In the genomic region with DNA sequence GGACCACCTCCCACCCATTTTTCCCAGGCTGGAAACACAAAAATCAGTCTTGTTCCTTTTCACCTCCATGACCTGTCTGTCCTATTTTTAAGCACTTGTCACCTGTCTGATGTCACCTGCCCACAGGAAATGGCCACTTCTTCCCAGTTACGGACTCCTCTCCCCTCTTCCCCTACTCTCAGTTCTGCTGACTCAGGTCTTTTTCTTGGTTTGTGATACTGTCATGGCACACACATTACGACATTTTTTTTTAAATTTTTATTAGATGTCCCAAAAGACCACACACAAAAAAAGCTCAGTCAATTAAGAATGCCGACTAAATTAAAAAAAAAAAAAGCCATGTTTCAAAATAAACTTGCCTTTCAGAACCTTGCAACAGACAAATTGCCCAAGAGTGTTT, we compare ENCODE assay signal across 21 mouse cellular contexts. TPM values are rescaled to one million over a fixed set of nuclear protein-coding genes. Genes with fewer than 3 reads are reported as not detected.
DNase-seq lines count a peak whose midpoint lies in the region; ATAC-seq and TF ChIP-seq lines count a peak whose summit lies in the region.
"Had no signal": no experiment of that assay in that cellular context is flagged by ENCODE, and none has a peak within 500 bp of the region (broad histone marks: within the 10 kb centered on the region; RNA-seq: fewer than 3 reads in every experiment).

No protein-coding gene starts in this region.

- no peak overlapping the region for H3K4me3 ChIP-seq in hindbrain, embryonic 13.5 days
- no peak overlapping the region for H3K4me3 ChIP-seq in hindbrain, embryonic 14.5 days (replicated peaks; ENCODE audit: low read length)
- no peak overlapping the region for H3K4me3 ChIP-seq in layer of hippocampus, adult 2 months
- H3K4me3 ChIP-seq in MEL (ENCODE audit: control insufficient read depth in 1 of 2, insufficient read depth in 1 of 2, low read depth in 2 of 2, low read length in 2 of 2), result no peak overlapping the region

- 75% methylated on average over 3 of the region's 3 CpGs for WGBS in hindbrain, embryonic 13.5 days
- 70% methylated on average over 3 of the region's 3 CpGs for WGBS in hindbrain, embryonic 14.5 days

- TF ChIP-seq EP300 in MEL (IDR thresholded peaks at IDR 0.05; ENCODE audit: low read depth in 1 of 2, low read length in 2 of 2), result no peak

- no peak for ATAC-seq in hindbrain, embryonic 13.5 days (ENCODE audit: low FRiP score)
- ATAC-seq in hindbrain, embryonic 14.5 days (ENCODE audit: low FRiP score), result no peak
- ATAC-seq in megakaryocyte, adult 5-6 weeks (ENCODE audit: poor library complexity, severe bottlenecking), result peak; percentile 36
- ATAC-seq: activated CD4-positive, CD25-positive, alpha-beta regulatory T cell, adult 4 months; forebrain, embryonic 16.5 days; inflammation-experienced regulatory T-cells, adult 6 months; Patski had no signal

- no peaks in the 10 kb centered on the region for H3K79me2 ChIP-seq in MEL (ENCODE audit: control insufficient read depth, insufficient read depth, low read length, poor library complexity)

- no peak overlapping the region for H3K27ac ChIP-seq in hindbrain, embryonic 13.5 days
- H3K27ac ChIP-seq in hindbrain, embryonic 14.5 days, result no peak overlapping the region
- H3K27ac ChIP-seq in layer of hippocampus, adult 2 months, result peak overlapping the region; percentile 73
- no peak overlapping the region for H3K27ac ChIP-seq in MEL (ENCODE audit: control insufficient read depth, low read depth, low read length)
- H3K27ac ChIP-seq: embryonic facial prominence, embryonic 13.5 days had no signal

- peaks cover 8% of the 10 kb centered on the region; the same call in 1 of the 2 replicates for H3K4me1 ChIP-seq in hindbrain, embryonic 13.5 days (replicated peaks)
- no peaks in the 10 kb centered on the region for H3K4me1 ChIP-seq in hindbrain, embryonic 14.5 days (replicated peaks; ENCODE audit: control insufficient read depth, insufficient read depth, low read length)
- H3K4me1 ChIP-seq in MEL (ENCODE audit: control insufficient read depth in 1 of 2, insufficient read depth in 2 of 2, low read length in 2 of 2), result peaks cover 0 to 8% of the 10 kb centered on the region in 2 experiments; a peak in 1 of 4 replicates

- no peaks in the 10 kb centered on the region for H3K36me3 ChIP-seq in hindbrain, embryonic 13.5 days
- no peaks in the 10 kb centered on the region for H3K36me3 ChIP-seq in hindbrain, embryonic 14.5 days (replicated peaks; ENCODE audit: control insufficient read depth, insufficient read depth)
- H3K36me3 ChIP-seq in MEL (ENCODE audit: control insufficient read depth in 1 of 2, insufficient read depth in 2 of 2, low read length in 2 of 2), result peaks cover 0 to 2% of the 10 kb centered on the region in 2 experiments; a peak in 1 of 4 replicates
- H3K36me3 ChIP-seq: embryonic facial prominence, embryonic 13.5 days; heart, embryonic 12.5 days had no signal

- no peak for TF ChIP-seq POLR2A in MEL (IDR thresholded peaks at IDR 0.05; ENCODE audit: control insufficient read depth in 1 of 2, insufficient read depth in 1 of 2, low read depth in 1 of 2, low read length in 2 of 2, poor library complexity in 1 of 2)

- peaks cover 19% of the 10 kb centered on the region for H3K27me3 ChIP-seq in hindbrain, embryonic 13.5 days
- H3K27me3 ChIP-seq in hindbrain, embryonic 14.5 days (ENCODE audit: control insufficient read depth, insufficient read depth, low read length), result peaks cover 21% of the 10 kb centered on the region
- peaks cover 0 to 2% of the 10 kb centered on the region in 2 experiments; a peak in 1 of 4 replicates for H3K27me3 ChIP-seq in MEL (ENCODE audit: control insufficient read depth in 1 of 2, insufficient read depth in 2 of 2, low read length in 2 of 2)
- H3K27me3 ChIP-seq: Patski had no signal

- no peak overlapping the region for H3K9ac ChIP-seq in hindbrain, embryonic 13.5 days
- H3K9ac ChIP-seq in hindbrain, embryonic 14.5 days, result no peak overlapping the region
- H3K9ac ChIP-seq in MEL (ENCODE audit: control insufficient read depth, low read depth, low read length, poor library complexity, severe bottlenecking), result no peak overlapping the region
- H3K9ac ChIP-seq: embryonic facial prominence, embryonic 13.5 days; heart, embryonic 12.5 days had no signal

- no peak for TF ChIP-seq CTCF in layer of hippocampus, adult 2 months (conservative IDR thresholded peaks at IDR 0.05)
- TF ChIP-seq CTCF in MEL (IDR thresholded peaks at IDR 0.05 in 2 of 3, conservative IDR thresholded peaks at IDR 0.05 in 1 of 3; ENCODE audit: control insufficient read depth in 1 of 3, insufficient read depth in 1 of 3, low read depth in 2 of 3, low read length in 3 of 3, poor library complexity in 1 of 3, severe bottlenecking in 1 of 3), result no peak

- H3K4me2 ChIP-seq in hindbrain, embryonic 13.5 days, result peak overlapping the region; percentile 34; the same call in 1 of the 2 replicates
- H3K4me2 ChIP-seq in hindbrain, embryonic 14.5 days (replicated peaks), result no peak overlapping the region; the same call in 1 of the 2 replicates

- no peak for DNase-seq in hindbrain, embryonic 14.5 days (ENCODE audit: low spot score)
- DNase-seq in layer of hippocampus, adult 2 months (ENCODE audit: low spot score in 2 of 2), result no peak
- no peak for DNase-seq in layer of hippocampus, postnatal 36 days
- DNase-seq in MEL (ENCODE audit: low read depth, low spot score), result no peak
- no peak for DNase-seq in urinary bladder, postnatal 36 days (ENCODE audit: low spot score in 2 of 2)
- no peak for DNase-seq in cerebellum, postnatal 10 days
- DNase-seq: adrenal gland, postnatal 14 days; cerebellum, adult 8-10 months; cerebellum, postnatal 25 days; gastrocnemius, postnatal 14 days; kidney, adult 18-20 months had no signal

- no peak for TF ChIP-seq RAD21 in MEL (IDR thresholded peaks at IDR 0.05; ENCODE audit: low read depth, low read length)

- H3K9me3 ChIP-seq in hindbrain, embryonic 13.5 days, result no peaks in the 10 kb centered on the region
- no peaks in the 10 kb centered on the region for H3K9me3 ChIP-seq in hindbrain, embryonic 14.5 days (ENCODE audit: control insufficient read depth, low read length)
- no peaks in the 10 kb centered on the region for H3K9me3 ChIP-seq in MEL (replicated peaks; ENCODE audit: insufficient read depth, low read length)
- H3K9me3 ChIP-seq: embryonic facial prominence, embryonic 13.5 days; heart, embryonic 12.5 days had no signal

TF ChIP-seq in MEL, 35 proteins besides CTCF, POLR2A, EP300 and RAD21:
- TF ChIP-seq MAFK (IDR thresholded peaks at IDR 0.05; ENCODE audit: borderline replicate concordance, low read depth, low read length) (peak; percentile 51; the same call in 1 of the 2 replicates), MEF2A (IDR thresholded peaks at IDR 0.05; ENCODE audit: extremely low read depth, insufficient replicate concordance, low read depth, low read length, poor library complexity, severe bottlenecking) (no peak)
TF ChIP-seq in MEL: peak in this region for 1.

RNA-seq across cellular contexts. Expression of a gene that starts 12.9 kb away (rescaled TPM):
- 75.9 and 77.3 TPM in 2 replicates for polyA plus RNA-seq in hindbrain, embryonic 13.5 days (2015; fragmentation: Nextera tagmentation; extraction: Ambion mirVana)
- 68.7 and 71.9 TPM in 2 replicates for polyA plus RNA-seq in hindbrain, embryonic 14.5 days (2014; fragmentation: Nextera tagmentation; extraction: Ambion mirVana)
- 10 to 100 TPM; 31.8 to 32.4 TPM for total RNA-seq in layer of hippocampus, adult 2 months (2021)
- 10 to 100 TPM; 32.9 to 35.0 TPM for total RNA-seq in layer of hippocampus, postnatal 36 days (2021)
- not detected in 2 replicates for total RNA-seq in MEL (2012; rRNA removed)
- not detected for polyA plus RNA-seq in MEL (2012; ENCODE audit: insufficient read depth in 1 of 2, insufficient read length in 2 of 2, low read depth in 1 of 2, low replicate concordance in 2 of 2, missing spikeins in 1 of 2)
- total RNA-seq in megakaryocyte, adult 5-6 weeks (2015), result 2.6 and 4.0 TPM in 2 replicates
- total RNA-seq in megakaryocyte, adult 5-6 weeks (2017), result 0.81 and 3.3 TPM in 2 replicates
- polyA plus RNA-seq: activated CD4-positive, CD25-positive, alpha-beta regulatory T cell, adult 4 months; inflammation-experienced regulatory T-cells, adult 6 months had no signal

RNA-seq across cellular contexts. Expression of a gene that starts 21.5 kb away (rescaled TPM):
- 29.6 and 36.7 TPM in 2 replicates for polyA plus RNA-seq in hindbrain, embryonic 13.5 days (2015; fragmentation: Nextera tagmentation; extraction: Ambion mirVana)
- polyA plus RNA-seq in hindbrain, embryonic 14.5 days (2014; fragmentation: Nextera tagmentation; extraction: Ambion mirVana), result 27.9 and 28.3 TPM in 2 replicates
- total RNA-seq in layer of hippocampus, adult 2 months (2021), result 10 to 100 TPM; 45.8 to 49.1 TPM
- 10 to 100 TPM; 34.0 to 52.7 TPM for total RNA-seq in layer of hippocampus, postnatal 36 days (2021)
- total RNA-seq in MEL (2012; rRNA removed), result 8.4 and 14.3 TPM in 2 replicates
- 1 to 10 TPM in 1 of 2 experiments, not detected in 1; 8.8 TPM for polyA plus RNA-seq in MEL (2012; ENCODE audit: insufficient read depth in 1 of 2, insufficient read length in 2 of 2, low read depth in 1 of 2, low replicate concordance in 2 of 2, missing spikeins in 1 of 2)
- total RNA-seq in megakaryocyte, adult 5-6 weeks (2015), result 0.14 TPM in 1 of 2 replicates, not detected in the other
- total RNA-seq in megakaryocyte, adult 5-6 weeks (2017), result 0.15 and 0.16 TPM in 2 replicates
- total RNA-seq: heart, adult 8-10 months; heart, postnatal 25 days had no signal

RNA-seq across cellular contexts. Expression of a gene that starts 33.9 kb away (rescaled TPM):
- 25.4 and 27.1 TPM in 2 replicates for polyA plus RNA-seq in hindbrain, embryonic 13.5 days (2015; fragmentation: Nextera tagmentation; extraction: Ambion mirVana)
- polyA plus RNA-seq in hindbrain, embryonic 14.5 days (2014; fragmentation: Nextera tagmentation; extraction: Ambion mirVana), result 19.8 and 24.6 TPM in 2 replicates
- total RNA-seq in layer of hippocampus, adult 2 months (2021), result 10 to 100 TPM; 27.5 to 29.4 TPM
- 10 to 100 TPM; 23.5 to 26.0 TPM for total RNA-seq in layer of hippocampus, postnatal 36 days (2021)
- 14.9 and 19.6 TPM in 2 replicates for total RNA-seq in MEL (2012; rRNA removed)
- 10 to 100 TPM in 1 of 2 experiments, not detected in 1; 17.9 TPM for polyA plus RNA-seq in MEL (2012; ENCODE audit: insufficient read depth in 1 of 2, insufficient read length in 2 of 2, low read depth in 1 of 2, low replicate concordance in 2 of 2, missing spikeins in 1 of 2)
- 10.7 and 16.5 TPM in 2 replicates for total RNA-seq in megakaryocyte, adult 5-6 weeks (2015)
- 21.0 and 22.3 TPM in 2 replicates for total RNA-seq in megakaryocyte, adult 5-6 weeks (2017)

Comparison
In these comparisons a context has a peak if more than half of its experiments do, and no peak if none do; other contexts are left out.
1. RNA of a gene that starts 12.9 kb away (total RNA-seq): 32.9 to 35.0 TPM in layer of hippocampus, postnatal 36 days and 31.8 to 32.4 TPM in layer of hippocampus, adult 2 months; 0.81 to 4.0 TPM in megakaryocyte, adult 5-6 weeks and not detected in MEL; every median in the first group is over 4 times any median in the second.